Mouse (Mus musculus): Measurements from ENCODE around the gene Cpeb2. TPM values are rescaled to one million over a fixed set of nuclear protein-coding genes. Genes with fewer than 3 reads are reported as not detected.

Cpeb2 gene
- polyA plus RNA-seq, 1 experiment from 2014 or later = 3.1 TPM

DNA sequence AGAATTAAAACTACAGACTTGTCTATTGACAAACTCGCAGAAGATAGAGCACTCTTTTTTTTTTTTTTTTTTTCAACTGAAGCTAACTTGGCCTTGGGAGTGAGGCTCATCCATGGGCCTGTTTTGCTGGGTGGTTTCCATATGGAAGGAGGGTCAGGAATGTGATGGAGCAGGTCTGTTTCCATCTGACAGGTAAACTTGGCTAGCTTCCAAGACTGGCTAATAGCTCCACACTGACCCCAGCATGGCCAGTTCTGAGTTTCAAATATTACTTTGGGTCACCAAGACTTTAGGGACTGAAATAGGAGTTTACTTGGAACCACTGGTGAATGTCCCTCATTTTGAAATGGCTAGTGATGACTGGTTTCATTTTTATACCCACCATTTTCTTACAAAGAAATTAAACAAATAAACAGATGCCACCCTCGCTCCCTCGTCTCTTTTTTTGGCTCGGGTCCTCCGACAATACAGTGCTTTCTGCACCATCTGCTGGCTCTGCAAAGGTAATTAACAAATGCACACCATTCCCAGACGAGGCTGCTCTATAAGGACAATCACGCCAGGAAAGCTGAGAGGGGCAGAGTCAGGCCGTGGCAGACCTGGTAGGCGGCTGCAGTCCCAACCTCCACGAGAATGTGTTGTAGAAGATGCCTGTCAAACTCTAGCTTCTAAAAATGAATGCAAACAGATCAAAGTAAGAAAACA lies 106.0 kb downstream of the Cpeb2 start:
- Histone ChIP-seq H3K27ac (ENCODE audit: low read depth, low read length) (no peak overlapping the region), H3K27me3 (replicated peaks; ENCODE audit: control insufficient read depth, insufficient read depth, low read length) (no peaks in the 10 kb centered on the region), H3K4me2 (replicated peaks; ENCODE audit: low read depth) (no peak overlapping the region), H3K9ac (ENCODE audit: low read depth, low read length) (no peak overlapping the region), H3K9me3 (ENCODE audit: control insufficient read depth) (no peaks in the 10 kb centered on the region), H3K4me1 (replicated peaks; ENCODE audit: control insufficient read depth, insufficient read depth, low read length) (no peaks in the 10 kb centered on the region), H3K36me3 (ENCODE audit: control insufficient read depth, insufficient read depth) (no peaks in the 10 kb centered on the region), H3K4me3 (ENCODE audit: low read depth, low read length) (no peak overlapping the region)
- no peak for TF ChIP-seq CTCF (IDR thresholded peaks at IDR 0.05; ENCODE audit: low read depth)
- 68% methylated on average over 10 of the region's 10 CpGs for WGBS
- no peak for ATAC-seq

All from intestine, postnatal 0 days (tissue).